Mouse (Mus musculus): ENCODE results near the gene Leap2. TPM values are rescaled to one million over a fixed set of nuclear protein-coding genes. Genes with fewer than 3 reads are reported as not detected.

Leap2 gene
- total RNA-seq (2021), result 10 to 100 TPM in 1 of 2 experiments, 1 to 10 TPM in 1; 6.0 to 31.0 TPM
- long read RNA-seq, experiment 1, transcript Leap2-201 (3 exons, 531 nt), result major isoform, 13 of 18 reads
- long read RNA-seq, experiment 1, partial matches to known transcripts, result 4 of 18 reads
- long read RNA-seq, experiment 1, other reads (novel, unspliced or antisense), result 1 of 18 reads
- long read RNA-seq, experiment 2, result 0 reads

DNA sequence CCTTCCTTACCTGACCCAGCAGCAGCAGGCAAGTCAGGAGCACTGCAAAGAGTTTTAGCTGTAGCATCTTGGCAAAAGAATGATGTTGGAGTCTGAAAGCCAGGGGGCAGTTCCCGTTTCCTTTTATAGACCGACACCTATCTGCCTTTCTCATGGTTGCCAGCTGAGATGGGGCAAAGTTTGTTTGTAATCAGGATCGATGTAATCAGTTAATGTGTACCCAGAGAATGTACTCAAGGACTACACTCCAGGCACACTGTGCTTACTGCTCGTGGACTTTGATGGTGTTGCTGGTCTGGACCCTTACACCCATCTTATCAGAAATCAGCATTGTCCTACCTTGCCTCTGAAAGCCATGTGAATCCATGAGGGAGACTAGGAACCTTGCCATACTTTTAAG, at the start of gene Leap2:
Gene Leap2, minus strand, starts transcription at position 135 of the 400 bp plus-strand sequence.
- no peak for DNase-seq

DNA sequence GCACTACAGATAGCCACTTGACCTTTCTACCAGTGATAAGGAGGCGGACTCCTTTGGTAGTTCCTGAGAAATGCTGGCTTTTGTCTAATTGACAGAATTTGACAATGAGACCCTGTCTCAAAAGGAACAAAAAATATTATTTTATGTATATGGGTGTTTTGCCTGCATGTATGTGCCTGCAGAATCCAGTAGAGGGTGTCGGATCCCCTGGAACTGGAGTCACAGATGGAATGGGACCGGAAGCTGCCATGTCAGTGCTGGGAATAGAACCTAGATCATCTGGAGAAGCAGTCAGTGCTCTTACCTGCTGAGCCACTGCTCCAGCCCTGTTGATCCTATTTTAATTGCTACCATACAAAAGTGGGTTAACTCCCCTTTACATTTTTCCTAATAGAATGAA, 49.7 kb upstream of the Leap2 start:
- no peak for DNase-seq

DNA sequence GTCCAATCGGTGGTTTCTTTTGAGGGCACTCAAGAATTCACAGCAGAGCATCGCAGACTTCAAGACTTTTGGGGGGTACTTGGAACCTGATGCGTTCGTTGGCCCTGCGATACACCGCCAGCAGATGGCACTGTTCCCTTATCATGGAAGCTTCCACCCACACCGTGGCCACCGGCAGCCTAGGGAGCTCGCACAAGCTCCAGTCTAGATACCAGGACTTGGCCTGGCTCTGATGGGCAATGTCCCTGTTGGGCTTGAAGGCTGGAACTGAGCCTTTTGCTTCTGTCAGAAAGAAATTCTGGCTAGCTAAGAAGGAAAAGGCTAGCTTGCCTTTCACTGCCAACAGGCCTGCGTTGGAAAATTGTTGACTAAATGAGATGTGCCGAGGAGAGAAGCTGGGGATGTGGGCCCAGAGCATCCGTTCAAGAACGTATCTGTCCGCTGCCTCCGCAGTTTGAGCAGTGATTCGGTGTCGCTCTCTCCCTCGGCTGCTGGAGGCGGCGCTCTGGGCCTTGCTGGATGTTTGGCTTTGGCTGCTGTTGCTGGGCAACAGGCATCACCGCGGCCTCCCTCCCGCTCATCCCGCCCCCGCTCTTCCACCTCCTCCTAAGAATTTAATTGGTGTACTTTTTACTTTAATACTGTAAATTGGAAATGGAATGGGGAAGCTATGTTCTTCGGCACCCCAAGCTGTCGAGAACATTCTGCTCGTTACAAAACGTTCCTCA, 47.2 kb upstream of the Leap2 start, which contains the start of gene Gm9837:
Gene Gm9837, minus strand, starts transcription at position 512 of the 728 bp plus-strand sequence.
- DNase-seq, result peak; percentile 93

DNA sequence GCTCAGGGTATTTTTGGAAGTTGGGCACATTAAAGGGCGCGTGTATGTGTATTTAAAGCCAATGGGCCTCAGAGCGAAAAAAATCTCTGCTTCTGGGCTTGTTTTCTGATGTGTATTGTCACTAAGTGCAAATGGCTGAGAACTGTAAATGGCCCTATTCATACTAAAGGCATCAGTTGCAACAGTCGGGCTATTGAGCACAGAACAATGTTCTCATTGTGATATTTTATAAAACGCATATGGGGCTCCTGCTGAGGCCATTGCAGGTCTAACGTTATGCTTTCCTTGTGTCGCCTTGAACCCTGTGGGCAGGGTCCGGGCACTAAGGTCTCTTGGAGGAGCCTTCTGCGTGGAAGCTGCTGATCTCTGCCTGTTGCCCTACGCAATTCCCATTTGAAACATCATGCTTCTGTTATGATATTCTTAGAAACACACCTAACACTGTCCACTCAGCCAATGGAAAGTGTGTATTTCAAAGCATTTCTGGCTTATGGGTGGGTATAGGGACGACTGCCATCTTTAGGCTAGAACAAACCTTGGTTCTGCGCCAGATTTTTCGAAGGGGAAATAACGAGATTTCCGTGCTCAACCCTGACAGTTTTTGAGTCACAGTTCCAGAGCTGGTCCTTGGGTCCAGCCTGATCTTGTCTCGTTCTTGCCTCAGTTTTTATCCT, 46.5 kb upstream of the Leap2 start:
- DNase-seq, result no peak

DNA sequence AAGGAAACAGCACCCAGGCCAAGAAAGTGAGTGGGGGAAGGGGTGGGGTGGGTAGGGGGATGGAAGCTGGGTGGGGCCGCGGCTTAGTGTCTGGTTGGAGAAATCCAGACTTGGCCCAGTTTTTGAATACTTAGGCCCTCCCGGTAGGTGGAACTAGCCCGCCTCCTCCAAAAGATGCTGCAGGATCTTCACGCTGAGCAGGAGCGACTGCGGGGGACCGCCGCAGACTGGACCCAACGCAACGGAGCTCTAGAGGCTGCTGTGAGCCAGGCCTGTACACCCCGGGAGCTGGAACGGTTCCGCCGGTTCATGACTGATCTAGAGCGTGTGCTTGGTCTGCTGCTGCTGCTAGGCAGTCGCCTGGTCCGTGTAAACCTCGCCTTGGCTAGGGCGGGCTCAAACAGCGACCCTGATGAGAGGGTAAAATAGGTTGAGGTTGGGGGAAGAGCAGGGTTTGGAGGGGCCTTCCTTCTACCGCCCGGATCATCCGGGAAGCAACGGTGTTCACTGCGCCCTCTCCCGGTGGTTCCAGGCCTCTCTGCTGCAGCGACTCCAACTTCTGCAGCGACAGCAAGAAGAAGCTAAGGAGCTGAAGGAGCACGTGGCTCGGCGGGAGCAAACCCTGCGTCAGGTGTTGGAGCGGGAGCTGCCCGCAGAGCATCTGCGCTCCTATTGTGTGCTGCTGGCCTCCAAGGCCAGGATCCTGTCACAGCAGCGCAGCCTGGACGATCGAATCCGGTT, 43.4 kb upstream of the Leap2 start:
- DNase-seq, result peak; percentile 89

DNA sequence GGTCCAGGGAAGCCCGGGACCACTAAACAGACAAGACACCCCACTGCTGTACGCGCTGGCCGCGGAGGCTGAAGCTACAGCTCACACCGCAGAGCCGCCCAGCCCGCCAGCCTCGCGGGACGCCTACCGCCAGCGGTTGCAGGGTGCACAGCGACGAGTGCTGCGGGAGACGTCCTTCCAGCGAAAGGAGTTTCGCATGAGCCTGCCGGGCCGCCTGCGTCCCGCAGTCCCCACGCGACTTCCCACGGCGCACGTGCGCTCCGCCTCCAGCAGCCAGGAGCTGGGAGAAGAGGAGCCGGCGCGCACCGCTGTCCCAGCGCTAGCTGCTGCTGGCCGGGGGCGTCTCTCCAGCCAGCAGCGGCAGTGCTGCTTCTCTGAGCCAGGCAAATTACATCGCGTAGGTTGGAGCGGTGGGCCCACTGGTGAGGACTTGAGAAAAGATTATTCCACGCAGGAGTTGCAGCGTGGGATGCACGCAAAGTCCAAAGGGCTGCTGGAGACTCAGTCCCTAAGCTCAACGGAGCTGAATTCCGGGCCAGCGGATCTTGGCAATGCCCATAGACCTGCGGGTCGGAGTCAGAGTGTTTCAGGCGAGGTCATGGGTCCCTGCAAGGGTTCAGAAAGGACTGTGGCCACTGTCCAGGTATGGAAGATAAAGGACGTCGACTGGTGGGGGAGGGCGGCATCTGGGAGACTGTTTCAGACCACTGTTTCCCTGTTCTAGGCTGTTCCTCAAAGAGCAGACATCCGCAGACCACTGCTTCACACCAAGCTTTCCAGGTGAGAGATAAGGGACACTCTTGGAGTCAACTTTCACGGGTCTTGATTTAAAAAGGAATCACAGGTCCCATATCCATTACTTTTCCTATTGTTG, 40.8 kb upstream of the Leap2 start:
- peak; percentile 46 for DNase-seq

DNA sequence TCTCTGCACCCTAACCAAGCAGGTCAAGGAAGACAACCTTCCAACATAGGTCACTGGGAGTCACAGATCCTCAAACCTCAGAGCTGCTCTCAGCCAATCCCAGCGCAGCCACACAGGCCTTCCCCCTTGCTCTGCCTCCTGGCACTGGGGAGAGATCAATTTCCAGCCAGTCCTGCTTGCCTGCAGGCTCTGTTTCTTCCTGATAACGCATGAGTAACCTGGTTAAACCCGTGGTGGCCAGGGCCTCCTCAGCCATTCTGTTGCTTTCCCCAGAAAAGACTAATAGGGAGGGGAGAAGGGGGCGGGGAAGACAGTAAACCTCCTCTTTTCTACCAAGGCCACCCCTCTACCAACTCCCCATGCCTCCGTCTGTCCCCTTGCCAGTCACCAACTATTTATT, 38.8 kb upstream of the Leap2 start:
- DNase-seq, result peak; percentile 41

DNA sequence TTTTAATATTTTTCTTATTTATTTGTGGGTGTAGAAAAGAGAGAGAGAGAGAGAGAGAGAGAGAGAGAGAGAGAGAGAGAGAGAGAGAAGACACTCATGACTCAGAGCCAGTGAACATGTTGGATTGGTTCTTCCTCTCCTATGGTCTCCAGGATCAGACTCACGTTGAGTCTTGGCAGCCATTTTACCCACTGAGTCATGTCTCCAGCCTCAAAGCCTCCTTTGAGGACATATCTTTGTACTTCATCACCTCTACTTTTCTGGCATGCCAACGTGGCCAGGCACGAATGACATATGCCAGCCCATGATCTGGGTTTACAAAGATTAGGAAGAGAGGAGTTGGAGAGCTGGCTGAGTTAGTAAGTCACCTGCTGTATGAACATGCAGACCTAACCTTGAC, 37.2 kb upstream of the Leap2 start:
- DNase-seq, result no peak

DNA sequence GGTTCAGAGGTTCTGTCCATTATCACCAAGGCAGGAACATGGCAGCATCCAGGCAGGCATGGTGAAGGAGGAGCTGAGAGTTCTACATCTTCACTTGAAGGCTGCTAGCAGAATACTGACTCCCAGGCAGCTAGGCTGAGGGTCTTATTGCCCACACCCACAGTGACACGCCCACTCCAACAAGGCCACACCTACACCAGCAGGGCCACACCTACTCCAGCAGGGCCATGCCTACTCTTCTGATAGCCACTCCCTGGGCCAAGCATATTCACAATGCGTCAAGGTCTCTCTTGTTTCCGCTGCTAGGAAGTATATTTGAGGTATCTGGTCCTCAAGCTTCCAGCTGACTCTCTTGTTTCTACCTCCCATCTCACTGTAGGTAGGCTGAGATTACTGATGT, 36.0 kb upstream of the Leap2 start:
- no peak for DNase-seq

DNA sequence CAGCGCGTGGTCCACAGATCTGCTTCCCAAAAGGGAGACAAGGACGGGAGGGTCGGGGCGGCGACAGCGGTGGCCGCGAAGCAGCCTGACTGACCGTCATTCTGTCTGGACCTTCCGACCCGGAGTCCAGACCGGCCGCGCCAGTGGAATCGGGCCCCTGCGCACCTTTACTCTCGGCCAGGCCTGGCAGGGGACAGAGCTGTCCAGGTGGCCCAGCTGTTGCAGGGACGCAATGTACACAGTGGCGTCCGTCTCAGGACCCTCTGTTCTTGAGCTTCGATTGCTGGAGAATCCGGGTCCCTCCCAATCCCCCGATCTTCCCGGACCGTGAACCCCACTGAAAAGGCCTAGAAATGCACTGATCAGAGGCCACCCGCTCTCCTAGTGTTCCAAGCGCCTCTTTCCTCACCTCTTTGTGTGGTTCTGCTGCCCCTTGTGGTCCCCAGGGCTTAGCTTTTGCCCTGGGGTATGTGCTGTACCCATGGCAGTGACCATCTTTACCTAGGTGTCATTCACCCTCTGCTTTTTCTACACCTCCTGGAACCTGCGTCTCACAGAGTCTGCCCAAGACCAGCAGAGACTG, 34.5 kb upstream of the Leap2 start:
- DNase-seq, result peak; percentile 33

DNA sequence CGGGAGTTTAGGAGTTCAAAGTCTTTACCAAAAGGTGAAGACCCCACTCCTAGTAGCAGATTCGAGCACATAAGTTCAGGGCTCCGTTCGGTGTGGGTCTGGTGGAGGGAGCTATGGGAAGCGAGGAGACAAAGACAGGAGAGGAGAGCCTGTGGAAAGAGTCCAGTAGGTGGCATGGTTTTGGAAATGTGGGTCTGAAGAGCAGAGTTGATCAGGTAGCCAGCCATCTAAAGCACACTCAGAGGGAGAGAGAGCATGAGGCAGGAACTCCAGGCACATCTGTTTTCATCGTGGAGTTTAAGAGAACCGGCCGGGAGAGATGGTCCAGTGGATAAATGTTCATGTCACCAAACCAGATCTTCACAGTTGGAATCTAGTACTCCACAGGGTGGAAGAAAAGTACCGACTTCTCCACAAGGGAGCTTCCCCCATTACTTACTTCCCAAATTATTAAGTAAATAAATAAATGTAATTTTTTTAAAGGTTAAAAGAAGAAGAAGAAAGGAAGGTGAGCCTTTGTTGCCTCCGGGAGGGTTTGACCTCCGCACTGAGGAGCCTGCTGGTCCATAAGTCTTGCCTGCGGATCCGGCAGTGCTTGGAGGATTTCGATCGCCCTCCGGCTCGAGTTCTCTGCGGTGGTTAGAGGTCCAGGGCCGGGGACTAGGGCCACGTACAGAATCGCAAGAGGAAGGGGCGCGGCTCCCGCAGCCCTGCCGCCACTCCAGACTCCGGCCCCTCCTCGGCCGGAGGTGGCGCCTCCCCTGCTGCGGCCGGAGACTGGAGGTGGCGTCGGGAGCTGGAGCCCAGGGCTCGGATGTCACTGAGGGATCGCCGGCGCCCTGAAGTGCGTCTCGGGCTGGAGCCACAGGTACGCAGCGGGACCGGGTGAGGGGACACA, 33.8 kb upstream of the Leap2 start, which contains the start of the genes Gm10447 and Shroom1:
Gene Gm10447, minus strand, starts transcription at position 637 of the 898 bp plus-strand sequence.
Gene Shroom1, plus strand, starts transcription at position 732 of the 898 bp plus-strand sequence.
- DNase-seq, result peak; percentile 75

DNA sequence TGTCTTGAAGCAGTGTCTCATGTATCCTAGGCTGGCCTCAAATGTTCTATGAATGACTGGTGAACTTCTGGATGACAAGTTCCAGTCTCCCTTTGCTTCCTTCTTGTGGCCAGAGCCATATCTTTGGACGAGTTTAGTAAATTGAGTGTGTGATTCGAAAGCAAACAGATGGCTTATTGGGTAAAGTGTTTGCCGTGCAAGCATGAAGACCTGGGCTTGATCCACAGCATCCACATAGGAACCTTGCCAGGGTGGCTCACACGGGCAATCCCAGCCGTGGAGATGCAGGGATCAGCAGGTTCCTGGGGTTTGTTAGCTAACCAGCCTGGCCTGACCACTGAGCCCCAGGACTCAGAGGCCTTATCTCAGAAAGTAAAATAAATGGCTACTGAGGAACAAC, 30.1 kb upstream of the Leap2 start:
- DNase-seq, result no peak

DNA sequence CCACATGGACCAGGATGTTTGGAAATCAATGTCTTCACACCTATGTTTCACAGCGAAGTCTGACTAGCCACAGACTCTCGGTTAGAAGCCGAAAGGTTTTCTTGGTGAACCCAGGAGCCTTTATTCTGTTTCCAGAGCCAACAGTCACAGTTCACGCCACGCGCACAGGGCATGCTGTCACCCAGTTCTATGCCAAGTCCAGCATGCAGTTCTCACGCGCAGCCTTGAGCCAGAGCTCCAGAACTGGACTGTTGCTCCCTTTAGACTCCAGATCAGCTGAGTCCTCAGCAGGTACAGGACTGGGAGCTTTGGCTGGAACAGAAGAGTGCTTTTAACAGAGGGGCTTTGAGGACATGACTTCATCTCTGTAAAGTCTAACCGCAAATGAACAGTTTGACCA, 29.4 kb upstream of the Leap2 start:
- peak; percentile 39 for DNase-seq

DNA sequence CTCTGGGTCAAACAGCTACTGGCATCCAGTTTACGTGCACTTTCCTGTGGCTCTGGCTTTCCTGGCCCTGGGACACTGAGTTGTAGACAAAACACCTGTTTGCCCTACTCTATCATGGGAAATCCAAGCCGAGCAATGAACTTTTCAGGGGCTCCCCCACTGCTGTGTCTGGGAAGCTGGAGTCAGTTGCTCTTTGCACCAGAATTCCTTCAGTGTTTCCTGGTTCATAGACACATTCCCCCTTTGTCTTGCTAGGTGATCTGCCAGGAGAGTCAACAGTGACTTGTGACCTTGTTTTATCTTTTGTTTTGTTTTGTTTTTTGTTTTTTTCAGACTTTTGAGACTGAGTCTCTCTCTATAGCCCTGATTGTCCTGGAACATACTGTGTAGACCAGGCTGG, 28.4 kb upstream of the Leap2 start:
- DNase-seq, result no peak

DNA sequence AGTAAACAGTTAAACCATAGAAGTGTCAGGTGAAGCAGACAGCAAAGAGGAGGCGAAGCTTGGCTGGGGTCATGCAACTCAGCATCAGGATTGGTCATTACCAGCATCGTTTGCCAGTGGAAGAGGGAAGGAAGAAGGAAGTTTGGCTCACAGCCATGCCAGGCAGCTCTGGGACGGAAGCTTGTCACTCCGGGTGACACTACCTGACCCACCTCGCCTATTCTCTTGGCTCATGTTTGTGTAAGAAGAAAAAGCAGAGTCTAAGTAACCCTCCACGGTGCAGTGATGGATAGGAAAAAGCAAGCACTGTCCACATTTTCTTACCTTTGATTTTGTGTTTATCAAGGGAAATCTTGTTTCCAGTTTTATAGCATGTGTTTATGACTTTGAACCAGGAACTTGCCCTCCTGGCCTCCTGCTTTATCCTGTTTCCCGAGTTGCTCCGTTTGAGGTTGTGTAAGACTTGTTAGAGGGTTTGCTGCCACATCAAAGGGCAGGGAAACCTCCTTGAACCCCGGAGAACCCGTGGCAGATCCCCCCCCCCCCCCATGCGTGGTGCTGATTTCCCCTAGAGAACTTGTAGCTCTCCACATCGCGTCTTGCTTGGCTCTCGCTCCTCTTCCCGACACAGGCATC, 27.2 kb upstream of the Leap2 start:
- DNase-seq, result no peak

DNA sequence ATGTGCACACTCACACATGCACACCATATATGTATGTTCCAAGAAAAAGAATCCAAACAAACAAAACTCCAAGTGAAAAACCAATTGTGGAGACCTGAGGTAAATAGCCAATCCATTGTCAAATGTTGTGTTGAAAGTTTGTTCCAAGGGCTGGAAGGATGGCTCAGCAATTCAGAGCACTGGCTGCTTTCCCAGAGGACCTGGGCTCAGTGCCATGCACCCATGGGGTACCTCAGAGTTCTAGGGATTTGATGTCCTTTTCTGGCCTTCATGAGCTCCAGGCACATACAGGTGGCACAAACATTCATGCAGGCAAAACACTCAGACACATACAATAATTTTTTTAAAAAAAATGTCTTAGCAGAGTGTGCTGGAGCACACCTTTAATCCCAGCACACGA, 25.6 kb upstream of the Leap2 start:
- peak; percentile 86 for DNase-seq

DNA sequence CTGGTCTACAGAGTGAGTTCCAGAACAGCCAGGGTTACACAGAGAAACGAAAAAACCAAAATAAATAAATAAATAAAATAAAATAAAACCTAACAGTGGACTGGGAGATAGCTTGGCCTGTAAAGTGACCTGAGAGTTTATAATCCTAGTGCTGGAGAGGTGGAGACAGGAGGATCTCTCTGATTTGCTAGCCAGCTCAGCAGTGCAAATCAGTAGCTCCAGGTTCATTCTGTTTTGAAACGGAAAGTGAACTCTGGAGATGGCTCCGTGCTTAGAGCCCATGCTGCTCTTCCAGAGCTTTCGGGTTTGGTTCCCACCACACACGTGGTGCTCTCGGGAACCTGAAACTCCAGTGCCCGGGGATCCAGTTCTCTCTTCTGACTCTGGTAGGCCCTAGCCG, 25.0 kb upstream of the Leap2 start:
- DNase-seq, result no peak

DNA sequence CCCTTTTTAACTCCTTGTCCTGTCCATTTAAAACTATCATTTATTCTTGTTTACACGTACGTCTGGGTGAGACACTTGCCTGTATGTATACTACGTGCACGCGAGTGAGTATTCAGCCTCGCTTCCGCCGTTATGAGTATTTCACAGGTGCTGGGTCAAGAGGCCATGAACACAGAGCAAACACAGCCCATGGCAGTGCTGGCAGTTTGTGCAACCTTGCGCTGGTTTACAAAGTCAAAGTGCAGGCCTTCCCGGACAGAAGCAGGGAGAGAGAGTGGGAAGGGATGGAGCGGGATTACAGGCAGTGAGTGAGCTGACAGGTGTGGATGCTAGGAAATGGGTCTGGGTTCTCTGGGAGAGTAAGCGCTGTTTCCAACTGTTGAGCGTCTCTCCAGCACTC, 23.2 kb upstream of the Leap2 start:
- no peak for DNase-seq

DNA sequence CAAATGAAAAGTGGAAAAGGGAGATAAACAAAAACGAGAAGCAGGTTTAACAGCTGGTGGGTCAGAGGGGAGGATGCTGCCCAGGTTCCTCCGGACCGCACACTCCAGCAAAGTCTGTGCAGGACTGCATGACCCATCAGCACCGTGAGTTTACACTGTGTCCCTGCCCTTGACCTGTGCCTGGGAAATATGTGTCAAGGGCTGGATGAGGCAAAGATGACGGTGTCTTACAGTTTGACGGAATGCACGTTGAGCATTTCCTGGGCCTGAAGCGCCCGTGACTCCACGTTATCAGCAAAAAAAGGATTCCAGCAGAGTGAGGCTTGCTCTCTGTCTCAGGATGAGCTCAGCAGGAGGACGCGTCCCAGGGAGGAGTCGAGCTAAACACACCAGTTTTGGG, 22.6 kb upstream of the Leap2 start:
- peak; percentile 46 for DNase-seq

DNA sequence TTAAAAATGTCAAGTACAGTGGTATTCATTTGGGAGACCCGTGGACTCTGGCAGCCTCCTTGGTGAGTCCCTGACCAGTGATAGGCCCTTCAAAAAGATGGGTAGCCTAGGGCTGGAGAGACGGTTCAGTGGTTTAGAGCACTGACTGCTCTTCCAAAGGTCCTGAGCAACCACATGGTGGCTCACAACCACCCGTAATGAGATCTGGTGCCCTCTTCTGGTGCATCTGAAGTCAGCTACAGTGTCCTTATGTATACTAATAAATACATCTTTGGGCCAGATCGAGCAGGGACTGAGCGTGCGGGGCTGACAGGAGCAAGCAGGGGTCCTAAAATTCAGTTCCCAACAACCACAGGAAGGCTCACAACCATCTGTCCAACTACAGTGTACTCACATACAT, 20.9 kb upstream of the Leap2 start:
- DNase-seq, result peak; percentile 48
